Mouse (Mus musculus): ENCODE results near the gene Sox6. TPM values are rescaled to one million over a fixed set of nuclear protein-coding genes. Genes with fewer than 3 reads are reported as not detected.

Sox6 gene
- total RNA-seq, 1 experiment from 2014 or later: 36.3 TPM

DNA sequence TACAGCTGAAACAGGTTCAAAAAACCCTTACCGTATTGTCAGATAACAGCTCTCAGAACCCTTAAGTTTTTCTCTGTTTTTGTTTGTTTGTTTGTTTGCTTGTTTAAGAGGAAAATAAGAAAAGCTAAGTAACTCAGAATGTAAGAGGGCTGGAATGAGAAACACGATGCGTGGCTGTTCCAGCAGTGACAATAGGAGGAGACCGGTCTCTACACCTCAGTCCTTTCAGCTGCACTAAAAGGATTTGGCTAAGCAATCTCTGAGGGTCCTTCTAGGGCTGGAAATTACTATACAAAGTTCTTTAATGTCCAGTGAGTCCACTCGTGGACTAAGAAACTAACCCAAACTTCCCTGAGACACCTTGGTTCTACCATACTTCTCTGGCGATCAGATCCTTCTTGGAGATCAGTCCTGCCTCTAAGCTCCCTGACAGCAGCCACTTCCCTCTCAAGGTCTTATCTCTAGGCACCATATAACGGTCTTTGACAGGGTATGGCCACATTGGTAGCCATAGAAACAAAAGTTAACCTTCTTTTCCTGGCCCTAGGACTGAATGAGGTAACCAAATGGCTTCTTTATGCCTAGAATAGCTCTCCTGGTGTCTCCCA is 488.3 kb downstream of the Sox6 start:
- no peak for DNase-seq

GRCm38 (mm10) chr7:115549670-115550069 is 488.9 kb downstream of the Sox6 start:
- DNase-seq: no peak

GRCm38 (mm10) chr7:115545585-115546374 is 492.8 kb downstream of the Sox6 start:
- DNase-seq: no peak

- no peak for DNase-seq
Observed at GRCm38 (mm10) chr7:115543596-115543995, 495.0 kb downstream of the Sox6 start.

DNA sequence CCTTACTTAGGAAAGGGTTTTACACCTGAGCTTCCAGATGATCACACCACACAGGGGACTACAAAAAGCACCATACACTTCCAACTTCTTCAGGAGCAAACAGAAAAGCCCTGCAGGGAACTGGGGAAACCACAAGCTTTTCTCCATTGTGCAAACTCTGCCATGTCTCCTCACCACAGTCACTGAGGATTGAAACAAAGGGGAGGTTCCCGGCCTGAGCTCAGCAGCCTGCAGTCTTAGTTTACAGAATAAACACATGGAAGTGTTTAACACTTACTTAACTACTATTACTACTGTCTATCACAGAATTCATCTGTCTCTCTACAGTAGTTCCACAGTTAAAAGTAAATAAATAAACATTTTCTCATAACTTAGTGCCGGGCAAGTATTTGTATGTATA is 498.3 kb downstream of the Sox6 start:
- DNase-seq: no peak

GRCm38 (mm10) chr7:115539003-115539402 is 499.6 kb downstream of the Sox6 start:
- no peak for DNase-seq

- no peak for DNase-seq
Observed at GRCm38 (mm10) chr7:115537636-115538035, 501.0 kb downstream of the Sox6 start.

GRCm38 (mm10) chr7:115536521-115536920 is 502.1 kb downstream of the Sox6 start:
- no peak for DNase-seq

DNA sequence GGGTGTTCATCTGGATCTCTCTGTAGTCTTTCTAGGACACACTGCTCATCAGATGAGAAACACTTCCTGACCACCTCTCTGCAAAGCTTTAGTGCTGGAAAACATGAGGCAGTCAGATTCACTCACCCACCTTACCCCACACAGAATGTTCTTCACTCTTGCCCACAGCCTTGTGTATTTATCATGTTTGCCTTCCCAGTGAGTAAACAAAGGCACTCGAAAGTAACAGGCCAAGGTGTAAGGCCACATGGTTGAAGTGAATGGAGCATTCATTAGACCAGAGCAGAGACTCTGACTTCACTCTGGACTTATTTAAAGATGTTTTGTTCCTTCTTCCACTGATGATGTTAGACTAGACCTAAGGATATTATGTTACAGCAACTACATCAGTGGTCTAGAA is 506.7 kb downstream of the Sox6 start:
- no peak for DNase-seq

DNA sequence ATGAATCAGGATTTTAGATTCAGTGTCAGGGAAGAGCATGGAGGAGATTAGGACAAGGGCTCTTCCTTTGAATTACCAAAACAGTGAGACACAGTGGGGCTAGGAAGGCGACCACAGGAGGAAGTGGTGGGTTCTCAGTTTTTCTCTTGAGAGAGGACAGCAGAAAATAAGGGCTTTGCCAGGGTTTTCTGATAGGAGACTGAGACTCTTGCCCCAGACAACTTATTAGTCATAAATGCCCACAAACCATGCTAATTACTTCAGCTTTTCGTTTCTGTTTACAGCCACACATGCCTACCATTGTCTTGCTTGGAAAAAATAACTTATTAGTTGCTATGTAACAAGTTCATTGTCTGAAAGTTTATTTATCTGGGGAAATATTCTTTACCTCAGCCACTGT is 507.4 kb downstream of the Sox6 start:
- no peak for DNase-seq

DNA sequence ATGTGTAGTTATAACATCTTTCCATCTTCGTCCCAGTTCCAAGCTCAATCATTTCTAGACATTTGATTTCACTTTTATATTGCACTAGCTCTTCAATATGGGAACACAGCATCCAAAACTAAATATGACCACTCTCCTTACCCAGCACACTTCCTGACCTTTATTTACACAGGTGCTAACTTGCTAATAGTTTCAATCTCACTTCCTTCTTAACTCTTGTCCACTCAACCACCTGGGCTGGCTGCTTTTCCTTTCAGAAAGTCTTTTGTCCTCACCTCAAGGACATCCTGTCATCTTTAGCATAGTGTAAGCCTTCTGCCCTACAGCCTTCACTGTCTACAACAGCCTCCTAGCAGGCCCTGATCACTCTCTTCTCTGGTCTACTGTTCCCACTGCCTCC is 520.9 kb downstream of the Sox6 start:
- no peak for DNase-seq

GRCm38 (mm10) chr7:115513681-115514080 is 524.9 kb downstream of the Sox6 start:
- no peak for DNase-seq

GRCm38 (mm10) chr7:115511777-115512176 is 526.8 kb downstream of the Sox6 start:
- no peak for DNase-seq

- no peak for DNase-seq
Observed at GRCm38 (mm10) chr7:115511091-115511490, 527.5 kb downstream of the Sox6 start.

- DNase-seq: no peak
Observed at GRCm38 (mm10) chr7:115510045-115510444, 528.6 kb downstream of the Sox6 start.

DNA sequence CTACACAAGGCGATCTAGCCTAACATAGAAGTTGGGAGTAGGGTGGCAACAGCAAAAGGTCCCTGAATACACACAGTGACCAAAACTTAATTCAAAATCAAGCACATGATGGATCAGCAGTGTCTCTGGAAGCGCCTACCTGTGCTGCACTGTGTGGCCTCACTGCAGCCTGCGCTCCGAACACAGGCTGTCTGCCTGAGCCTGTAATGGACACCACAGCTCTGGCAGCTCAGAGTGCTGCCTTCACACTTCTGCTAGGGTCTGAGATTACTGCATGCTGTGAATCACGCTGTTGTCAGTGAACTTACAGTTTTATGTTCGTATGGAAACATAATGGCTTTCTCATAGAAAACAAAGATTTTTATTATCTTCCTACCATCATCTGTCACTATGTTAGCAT is 532.2 kb downstream of the Sox6 start:
- no peak for DNase-seq

DNA sequence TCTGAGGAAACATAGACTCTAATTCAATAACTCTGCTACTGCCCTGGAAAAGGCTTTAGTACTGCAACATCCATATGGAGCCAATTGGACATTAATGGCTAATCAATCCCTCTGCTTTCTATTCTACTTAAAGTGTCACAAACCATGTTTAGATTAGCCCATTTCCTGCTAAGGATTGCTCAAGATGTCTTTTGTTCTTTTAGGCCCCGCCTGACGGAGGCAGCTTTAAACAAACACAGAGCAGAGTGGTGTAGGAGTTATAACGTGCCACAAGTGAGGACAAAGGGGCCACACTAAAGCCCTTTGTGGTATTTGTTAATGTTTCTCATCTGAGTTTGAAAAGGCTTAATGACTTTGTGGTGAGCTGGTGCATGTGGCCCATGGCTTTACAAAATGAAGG is 537.1 kb downstream of the Sox6 start:
- DNase-seq: no peak

DNA sequence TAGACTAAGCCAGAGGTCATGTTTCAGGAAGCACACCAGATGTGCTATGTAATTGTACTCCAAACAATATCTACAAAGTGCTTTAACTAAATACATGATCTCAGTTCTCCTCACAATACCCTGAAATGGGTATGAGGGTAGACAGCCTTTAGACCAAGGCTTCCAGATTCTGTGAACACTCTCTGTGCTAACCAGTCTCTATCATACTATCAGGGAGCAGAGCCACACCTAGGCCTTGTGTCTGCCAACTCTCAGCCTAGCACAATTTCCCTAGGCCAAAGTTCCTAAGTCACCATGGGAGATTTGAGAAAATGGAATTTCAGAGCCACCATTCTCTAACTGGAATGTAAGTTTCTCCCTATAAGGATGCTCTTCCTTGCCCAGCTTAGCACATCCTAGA is 537.8 kb downstream of the Sox6 start:
- DNase-seq: no peak

- DNase-seq: peak; percentile 49
Observed at GRCm38 (mm10) chr7:115500170-115500569, 538.4 kb downstream of the Sox6 start.

DNA sequence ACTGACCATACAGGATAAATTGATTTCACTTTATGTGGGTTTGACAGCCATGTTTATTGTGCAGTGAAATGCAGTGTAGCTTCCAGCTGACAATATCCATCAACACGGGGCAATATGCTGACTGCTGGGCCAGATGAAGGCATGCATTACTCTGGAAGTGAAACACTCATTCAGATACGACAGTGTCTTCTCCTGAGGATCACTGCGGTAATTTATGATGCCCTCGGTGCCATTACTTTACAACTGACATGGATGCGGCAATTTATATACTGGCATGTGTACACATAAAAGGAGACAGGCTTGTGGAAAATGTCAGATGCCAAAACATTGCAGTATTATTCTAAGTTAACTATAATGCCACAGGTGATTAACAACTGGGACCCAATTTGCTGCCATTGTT is 546.9 kb downstream of the Sox6 start:
- no peak for DNase-seq

GRCm38 (mm10) chr7:115489608-115490007 is 549.0 kb downstream of the Sox6 start:
- DNase-seq: peak; percentile 37

GRCm38 (mm10) chr7:115486431-115486830 is 552.2 kb downstream of the Sox6 start:
- no peak for DNase-seq

- DNase-seq: no peak
Observed at GRCm38 (mm10) chr7:115485664-115486409, 552.8 kb downstream of the Sox6 start.
